Mouse (Mus musculus): ENCODE results near the gene Poc1a. TPM values are rescaled to one million over a fixed set of nuclear protein-coding genes. Genes with fewer than 3 reads are reported as not detected.
A peak's percentile ranks its signal among the peaks of the same experiment; 100 is the strongest.

Gene Poc1a
- 6.5 and 14.9 TPM in 2 replicates for polyA plus RNA-seq (2012; rRNA removed)

GRCm38 (mm10) chr9:106280808-106281544, at the start of gene Poc1a:
Poc1a (plus strand) TSS chr9:106281061.
- Histone ChIP-seq H3K27me3 (ENCODE audit: control insufficient read depth, insufficient read depth, low read length) (no peaks in the 10 kb centered on the region), H3K36me3 (ENCODE audit: control insufficient read depth, insufficient read depth, low read length) (0 out of 2 replicates have a peak, but pooled peaks cover 1% of the 10 kb centered on the region), H3K4me3 (ENCODE audit: low read depth, low read length) (peak within 1 kb of the TSS; percentile 75), H3K27ac (ENCODE audit: insufficient read depth, low read depth, low read length) (peak within 1 kb of the TSS; percentile 86), H3K4me1 (ENCODE audit: control insufficient read depth, insufficient read depth, insufficient read length, low read length) (peaks cover 5% of the 10 kb centered on the region; the same call in 1 of the 2 replicates)
- TF ChIP-seq POLR2A (IDR thresholded peaks at IDR 0.05; ENCODE audit: low read depth, low read length) (no peak; the same call in 1 of the 2 replicates), CTCF (IDR thresholded peaks at IDR 0.05; ENCODE audit: extremely low read depth, insufficient read length, insufficient replicate concordance, low read depth, low read length) (no peak)
- WGBS, result 1% methylated on average over 47 of the region's 47 CpGs

DNA sequence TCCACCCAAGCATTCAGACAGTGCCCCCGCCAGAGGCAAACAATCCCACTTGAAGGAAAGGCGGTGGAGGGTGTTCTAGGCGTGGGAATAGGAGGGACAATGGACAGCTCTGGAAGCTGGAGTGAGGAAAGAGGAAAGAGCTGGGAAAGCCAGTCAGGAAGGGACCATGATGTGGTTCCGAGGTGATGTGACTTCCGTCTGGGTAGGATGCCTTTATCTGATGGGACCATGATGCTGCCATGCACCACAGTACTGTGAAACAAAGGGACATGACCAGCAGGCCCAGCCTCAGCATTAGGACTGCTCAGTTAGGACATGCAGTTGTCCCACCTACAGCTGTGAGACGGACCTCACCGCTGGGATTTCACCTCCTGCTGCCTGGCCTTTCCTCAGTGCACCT, 49.6 kb upstream of the Poc1a start:
- Histone ChIP-seq H3K4me1 (ENCODE audit: control insufficient read depth, insufficient read depth, insufficient read length, low read length) (peaks cover 2% of the 10 kb centered on the region), H3K36me3 (ENCODE audit: control insufficient read depth, insufficient read depth, low read length) (peaks cover 36% of the 10 kb centered on the region), H3K27me3 (ENCODE audit: control insufficient read depth, insufficient read depth, low read length) (no peaks in the 10 kb centered on the region), H3K27ac (ENCODE audit: insufficient read depth, low read depth, low read length) (no peak overlapping the region), H3K4me3 (ENCODE audit: low read depth, low read length) (no peak overlapping the region)
- 78% methylated on average over 7 of the region's 7 CpGs for WGBS
- TF ChIP-seq POLR2A (IDR thresholded peaks at IDR 0.05; ENCODE audit: low read depth, low read length) (no peak), CTCF (IDR thresholded peaks at IDR 0.05; ENCODE audit: extremely low read depth, insufficient read length, insufficient replicate concordance, low read depth, low read length) (no peak)

GRCm38 (mm10) chr9:106231816-106232215, 49.0 kb upstream of the Poc1a start:
- Histone ChIP-seq H3K27me3 (ENCODE audit: control insufficient read depth, insufficient read depth, low read length) (no peaks in the 10 kb centered on the region), H3K36me3 (ENCODE audit: control insufficient read depth, insufficient read depth, low read length) (peaks cover 41% of the 10 kb centered on the region), H3K4me1 (ENCODE audit: control insufficient read depth, insufficient read depth, insufficient read length, low read length) (no peaks in the 10 kb centered on the region), H3K4me3 (ENCODE audit: low read depth, low read length) (no peak overlapping the region), H3K27ac (ENCODE audit: insufficient read depth, low read depth, low read length) (no peak overlapping the region)
- 86% methylated on average over 4 of the region's 4 CpGs for WGBS
- TF ChIP-seq CTCF (IDR thresholded peaks at IDR 0.05; ENCODE audit: extremely low read depth, insufficient read length, insufficient replicate concordance, low read depth, low read length) (no peak), POLR2A (IDR thresholded peaks at IDR 0.05; ENCODE audit: low read depth, low read length) (no peak)

GRCm38 (mm10) chr9:106232956-106233355, 47.9 kb upstream of the Poc1a start:
- no peaks in the 10 kb centered on the region for H3K27me3 ChIP-seq (ENCODE audit: control insufficient read depth, insufficient read depth, low read length)
- no peak overlapping the region for H3K4me3 ChIP-seq (ENCODE audit: low read depth, low read length)
- no peak for TF ChIP-seq POLR2A (IDR thresholded peaks at IDR 0.05; ENCODE audit: low read depth, low read length)
- no peak for TF ChIP-seq CTCF (IDR thresholded peaks at IDR 0.05; ENCODE audit: extremely low read depth, insufficient read length, insufficient replicate concordance, low read depth, low read length)
- H3K36me3 ChIP-seq (ENCODE audit: control insufficient read depth, insufficient read depth, low read length), result peaks cover 52% of the 10 kb centered on the region
- no peaks in the 10 kb centered on the region for H3K4me1 ChIP-seq (ENCODE audit: control insufficient read depth, insufficient read depth, insufficient read length, low read length)
- 89% methylated on average over 3 of the region's 3 CpGs for WGBS
- no peak overlapping the region for H3K27ac ChIP-seq (ENCODE audit: insufficient read depth, low read depth, low read length)

DNA sequence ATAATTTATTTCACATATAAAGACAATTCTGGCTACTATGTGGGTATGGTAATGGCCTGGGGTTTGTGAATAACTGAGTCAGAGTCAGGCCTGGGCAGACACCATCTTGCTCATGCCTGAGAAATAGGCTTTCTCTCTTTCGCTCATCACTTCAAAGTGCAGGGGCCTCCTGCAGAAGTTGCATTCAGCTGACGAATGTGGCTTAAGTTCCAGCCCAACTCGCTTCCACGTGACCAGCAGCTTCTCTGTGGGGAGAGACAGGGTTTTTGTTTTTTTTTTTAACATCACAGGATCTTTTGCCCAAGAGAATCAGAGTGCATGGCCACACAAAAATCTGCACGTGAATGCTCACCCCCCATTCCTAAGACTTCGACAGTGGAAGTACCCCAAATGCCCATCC, 46.9 kb upstream of the Poc1a start:
- Histone ChIP-seq H3K4me1 (ENCODE audit: control insufficient read depth, insufficient read depth, insufficient read length, low read length) (no peaks in the 10 kb centered on the region), H3K27ac (ENCODE audit: insufficient read depth, low read depth, low read length) (no peak overlapping the region), H3K4me3 (ENCODE audit: low read depth, low read length) (no peak overlapping the region), H3K27me3 (ENCODE audit: control insufficient read depth, insufficient read depth, low read length) (no peaks in the 10 kb centered on the region), H3K36me3 (ENCODE audit: control insufficient read depth, insufficient read depth, low read length) (peaks cover 61% of the 10 kb centered on the region)
- TF ChIP-seq CTCF (IDR thresholded peaks at IDR 0.05; ENCODE audit: extremely low read depth, insufficient read length, insufficient replicate concordance, low read depth, low read length), result no peak
- TF ChIP-seq POLR2A (IDR thresholded peaks at IDR 0.05; ENCODE audit: low read depth, low read length), result no peak
- WGBS, result 85% methylated on average over 6 of the region's 6 CpGs

DNA sequence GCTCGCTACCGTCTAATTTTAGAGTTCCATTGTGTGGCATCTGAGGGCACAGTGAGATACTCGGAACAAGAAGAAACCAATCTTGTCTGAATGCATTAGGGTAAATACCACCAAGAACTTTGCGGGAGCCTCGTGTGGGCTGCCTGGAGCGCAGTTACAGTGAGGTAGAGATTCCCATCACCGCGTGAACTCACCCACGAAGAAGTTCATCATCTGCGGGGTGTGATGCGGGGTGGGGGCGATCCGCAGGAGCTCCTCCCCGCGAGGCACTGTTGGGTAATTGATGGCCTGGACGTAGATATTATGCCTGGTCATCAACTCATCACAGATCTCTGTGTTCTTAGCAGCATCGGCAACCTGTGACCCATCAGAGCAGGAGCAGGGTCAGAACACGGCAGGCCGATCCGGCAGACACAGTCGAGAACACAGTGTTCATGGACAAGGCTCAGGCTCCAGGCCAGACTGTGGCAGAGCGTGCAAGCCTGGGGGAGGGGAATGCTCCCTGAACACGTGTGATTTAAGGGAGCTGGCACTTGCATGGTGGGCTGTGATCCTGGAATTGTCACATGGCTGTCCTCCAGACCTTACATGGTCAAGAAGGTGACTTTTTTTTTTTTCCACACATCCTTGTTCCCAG, 45.5 kb upstream of the Poc1a start:
- Histone ChIP-seq H3K36me3 (ENCODE audit: control insufficient read depth, insufficient read depth, low read length) (peaks cover 74% of the 10 kb centered on the region), H3K27ac (ENCODE audit: insufficient read depth, low read depth, low read length) (no peak overlapping the region), H3K4me1 (ENCODE audit: control insufficient read depth, insufficient read depth, insufficient read length, low read length) (no peaks in the 10 kb centered on the region), H3K27me3 (ENCODE audit: control insufficient read depth, insufficient read depth, low read length) (no peaks in the 10 kb centered on the region), H3K4me3 (ENCODE audit: low read depth, low read length) (no peak overlapping the region)
- TF ChIP-seq CTCF (IDR thresholded peaks at IDR 0.05; ENCODE audit: extremely low read depth, insufficient read length, insufficient replicate concordance, low read depth, low read length), result no peak
- TF ChIP-seq POLR2A (IDR thresholded peaks at IDR 0.05; ENCODE audit: low read depth, low read length), result no peak
- WGBS, result 91% methylated on average over 23 of the region's 23 CpGs

DNA sequence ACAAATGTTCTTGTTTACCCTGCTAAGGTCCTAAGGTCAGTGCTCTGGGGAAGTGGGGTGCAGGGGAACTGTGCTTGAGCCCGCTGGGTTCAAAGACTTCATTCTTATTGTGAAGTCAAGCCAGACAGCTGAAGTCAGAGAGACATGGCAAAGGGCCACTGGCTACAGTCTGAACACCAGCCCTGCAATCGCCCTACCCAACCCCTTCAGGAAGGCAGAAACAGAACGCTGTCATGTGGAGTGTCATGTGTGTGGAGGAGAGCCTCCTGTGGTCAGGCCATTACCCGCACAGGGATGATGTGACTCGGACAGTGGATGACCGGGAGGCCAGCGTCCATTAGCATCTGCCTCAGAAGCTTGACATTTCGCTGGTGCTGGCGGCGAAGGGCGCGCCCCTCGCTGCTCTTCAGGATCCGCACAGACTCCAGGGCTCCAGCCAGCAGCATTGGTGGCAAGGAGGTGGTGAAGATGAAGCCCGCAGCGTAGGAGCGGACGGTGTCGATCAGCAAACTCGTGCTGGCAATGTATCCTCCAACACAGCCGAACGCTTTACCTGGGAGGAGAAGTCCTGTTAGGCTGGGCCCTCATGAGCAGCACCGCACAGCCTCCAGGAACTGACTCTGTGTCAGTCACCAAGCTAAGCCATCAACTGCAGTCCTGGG, 44.6 kb upstream of the Poc1a start:
- no peak overlapping the region for H3K4me3 ChIP-seq (ENCODE audit: low read depth, low read length)
- H3K27me3 ChIP-seq (ENCODE audit: control insufficient read depth, insufficient read depth, low read length), result no peaks in the 10 kb centered on the region
- H3K27ac ChIP-seq (ENCODE audit: insufficient read depth, low read depth, low read length), result no peak overlapping the region
- H3K36me3 ChIP-seq (ENCODE audit: control insufficient read depth, insufficient read depth, low read length), result peaks cover 82% of the 10 kb centered on the region
- no peak for TF ChIP-seq POLR2A (IDR thresholded peaks at IDR 0.05; ENCODE audit: low read depth, low read length)
- TF ChIP-seq CTCF (IDR thresholded peaks at IDR 0.05; ENCODE audit: extremely low read depth, insufficient read length, insufficient replicate concordance, low read depth, low read length), result no peak
- H3K4me1 ChIP-seq (ENCODE audit: control insufficient read depth, insufficient read depth, insufficient read length, low read length), result no peaks in the 10 kb centered on the region
- 88% methylated on average over 23 of the region's 23 CpGs for WGBS

Data from small intestine, adult 2 months (tissue).